Mouse (Mus musculus) embryonic facial prominence, embryonic 13.5 days (tissue): ENCODE data around the gene Zbtb40. TPM values are rescaled to one million over a fixed set of nuclear protein-coding genes. Genes with fewer than 3 reads are reported as not detected.

Experiments used
- ATAC-seq: fragments of 200-750 bp; cut with Nextera tagmentation; 2 replicates; pipeline ENCODE4 v1.8.0; 2017; ENCODE audit warnings: low read depth; ENCODE audit not compliant: insufficient number of reproducible peaks, insufficient read depth, low FRiP score, low TSS enrichment
- H3K27ac ChIP-seq: fragments of 300-500 bp; sonication (generic); 2 replicates; pipeline ENCODE4 v1.5.1; 2015; ENCODE audit warnings: moderate library complexity, mild to moderate bottlenecking, inconsistent platforms
- H3K27me3 ChIP-seq: fragments of 300-500 bp; sonication (generic); 2 replicates; pipeline ENCODE4 v1.6.1; 2015; ENCODE audit warnings: mild to moderate bottlenecking, inconsistent platforms
- H3K36me3 ChIP-seq: fragments of 300-500 bp; sonication (generic); 2 replicates; pipeline ENCODE4 v1.6.1; 2015; ENCODE audit warnings: mild to moderate bottlenecking, inconsistent platforms
- H3K4me1 ChIP-seq: fragments of 300-500 bp; sonication (generic); 2 replicates; pipeline ENCODE4 v1.6.1; 2015; ENCODE audit warnings: inconsistent platforms
- H3K4me2 ChIP-seq: fragments of 300-500 bp; sonication (generic); 2 replicates; pipeline ENCODE4 v1.6.1; 2015; ENCODE audit warnings: moderate library complexity, mild to moderate bottlenecking, inconsistent platforms
- H3K4me3 ChIP-seq: fragments of 300-500 bp; sonication (generic); 2 replicates; pipeline ENCODE4 v1.5.1; 2015; ENCODE audit warnings: mild to moderate bottlenecking, inconsistent platforms
- H3K9ac ChIP-seq: fragments of 300-500 bp; sonication (generic); 2 replicates; pipeline ENCODE4 v1.6.1; 2015; ENCODE audit warnings: mild to moderate bottlenecking, inconsistent platforms
- H3K9me3 ChIP-seq: fragments of 300-500 bp; sonication (generic); 2 replicates; pipeline ENCODE4 v1.6.1; 2016; ENCODE audit warnings: inconsistent platforms
- WGBS: fragments of 180-500 bp; shearing (Covaris S2); methylation state at CpG from one replicate; pipeline ENCODE4 v1.1.7; 2015; ENCODE audit warnings: mixed read lengths; 5-methylcytosine and 5-hydroxymethylcytosine counted together
- polyA plus RNA-seq: library from polyadenylated mRNA; unstranded; fragments of >200 nt; fragmentation: Nextera tagmentation; extraction: Ambion mirVana; gene quantifications from 2 replicates; pipeline ENCODE4 v1.2.1, GENCODE M21; 2015

Zbtb40 gene
- polyA plus RNA-seq, 1 experiment from 2014 or later, result 4.5 TPM

- no peaks in the 10 kb centered on the region for H3K9me3 ChIP-seq
- H3K4me3 ChIP-seq, result no peak overlapping the region
- no peak for ATAC-seq
- WGBS, result 69% methylated on average over 7 of the region's 7 CpGs
- no peaks in the 10 kb centered on the region for H3K27me3 ChIP-seq
- H3K36me3 ChIP-seq, result no peaks in the 10 kb centered on the region
- H3K4me2 ChIP-seq, result no peak overlapping the region
- H3K9ac ChIP-seq, result no peak overlapping the region
- H3K27ac ChIP-seq, result no peak overlapping the region
- peaks cover 41% of the 10 kb centered on the region for H3K4me1 ChIP-seq
Observed at GRCm38 (mm10) chr4:137033115-137033887, 15.3 kb downstream of the Zbtb40 start.

GRCm38 (mm10) chr4:137032456-137032855, 16.1 kb downstream of the Zbtb40 start:
- Histone ChIP-seq H3K4me2 (no peak overlapping the region), H3K27me3 (no peaks in the 10 kb centered on the region), H3K36me3 (no peaks in the 10 kb centered on the region), H3K4me1 (peaks cover 32% of the 10 kb centered on the region), H3K4me3 (no peak overlapping the region), H3K27ac (no peak overlapping the region), H3K9me3 (no peaks in the 10 kb centered on the region), H3K9ac (no peak overlapping the region)
- WGBS, result 85% methylated on average over 4 of the region's 4 CpGs
- no peak for ATAC-seq

- Histone ChIP-seq H3K27ac (no peak overlapping the region), H3K4me1 (peaks cover 32% of the 10 kb centered on the region), H3K27me3 (no peaks in the 10 kb centered on the region), H3K9me3 (no peaks in the 10 kb centered on the region), H3K4me3 (no peak overlapping the region), H3K36me3 (no peaks in the 10 kb centered on the region), H3K4me2 (no peak overlapping the region), H3K9ac (no peak overlapping the region)
- no peak for ATAC-seq
- WGBS, result 80% methylated on average over 7 of the region's 7 CpGs
Observed at GRCm38 (mm10) chr4:137031319-137031718, 17.3 kb downstream of the Zbtb40 start.

- Histone ChIP-seq H3K9me3 (no peaks in the 10 kb centered on the region), H3K4me2 (no peak overlapping the region), H3K4me1 (peaks cover 32% of the 10 kb centered on the region), H3K27ac (no peak overlapping the region), H3K36me3 (no peaks in the 10 kb centered on the region), H3K27me3 (no peaks in the 10 kb centered on the region), H3K4me3 (no peak overlapping the region), H3K9ac (no peak overlapping the region)
- no peak for ATAC-seq
- 59% methylated on average over 8 of the region's 8 CpGs for WGBS
Observed at GRCm38 (mm10) chr4:137029348-137029747, 19.3 kb downstream of the Zbtb40 start.

GRCm38 (mm10) chr4:137027051-137027450, 21.6 kb downstream of the Zbtb40 start:
- H3K36me3 ChIP-seq, result no peaks in the 10 kb centered on the region
- H3K9me3 ChIP-seq, result no peaks in the 10 kb centered on the region
- H3K27me3 ChIP-seq, result no peaks in the 10 kb centered on the region
- ATAC-seq, result no peak
- no peak overlapping the region for H3K4me3 ChIP-seq
- WGBS, result 85% methylated on average over 5 of the region's 5 CpGs
- no peak overlapping the region for H3K4me2 ChIP-seq
- H3K4me1 ChIP-seq, result peaks cover 17% of the 10 kb centered on the region; the same call in 1 of the 2 replicates
- H3K27ac ChIP-seq, result no peak overlapping the region
- H3K9ac ChIP-seq, result no peak overlapping the region

- H3K27ac ChIP-seq, result no peak overlapping the region
- no peak overlapping the region for H3K4me2 ChIP-seq
- H3K36me3 ChIP-seq, result no peaks in the 10 kb centered on the region
- H3K4me3 ChIP-seq, result no peak overlapping the region
- no peaks in the 10 kb centered on the region for H3K9me3 ChIP-seq
- ATAC-seq, result no peak
- H3K27me3 ChIP-seq, result no peaks in the 10 kb centered on the region
- H3K4me1 ChIP-seq, result peaks cover 14% of the 10 kb centered on the region
- H3K9ac ChIP-seq, result no peak overlapping the region
- WGBS, result 65% methylated on average over 6 of the region's 6 CpGs
Observed at GRCm38 (mm10) chr4:137025570-137025969, 23.0 kb downstream of the Zbtb40 start.

- Histone ChIP-seq H3K9ac (no peak overlapping the region), H3K4me2 (no peak overlapping the region), H3K27ac (no peak overlapping the region), H3K27me3 (no peaks in the 10 kb centered on the region), H3K36me3 (no peaks in the 10 kb centered on the region), H3K4me3 (no peak overlapping the region), H3K4me1 (peaks cover 15% of the 10 kb centered on the region), H3K9me3 (no peaks in the 10 kb centered on the region)
- no peak for ATAC-seq
- WGBS, result 82% methylated on average over 2 of the region's 2 CpGs
Observed at GRCm38 (mm10) chr4:137025133-137025532, 23.5 kb downstream of the Zbtb40 start.

- ATAC-seq, result no peak
- peaks cover 9% of the 10 kb centered on the region; the same call in 1 of the 2 replicates for H3K4me1 ChIP-seq
Observed at GRCm38 (mm10) chr4:137020065-137020464, 28.5 kb downstream of the Zbtb40 start.

GRCm38 (mm10) chr4:137015934-137016333, 32.7 kb downstream of the Zbtb40 start:
- H3K27ac ChIP-seq, result no peak overlapping the region
- H3K4me2 ChIP-seq, result no peak overlapping the region
- H3K9me3 ChIP-seq, result no peaks in the 10 kb centered on the region
- H3K4me1 ChIP-seq, result peaks cover 9% of the 10 kb centered on the region; the same call in 1 of the 2 replicates
- H3K4me3 ChIP-seq, result no peak overlapping the region
- H3K9ac ChIP-seq, result no peak overlapping the region
- peaks cover 28% of the 10 kb centered on the region for H3K36me3 ChIP-seq
- H3K27me3 ChIP-seq, result no peaks in the 10 kb centered on the region
- WGBS, result 45% methylated on average over 8 of the region's 8 CpGs
- ATAC-seq, result no peak

More at GRCm38 (mm10) chr4:137020065-137020464, 28.5 kb downstream of the Zbtb40 start:
- no peak overlapping the region for H3K27ac ChIP-seq
- peaks cover 28% of the 10 kb centered on the region for H3K36me3 ChIP-seq
- H3K9me3 ChIP-seq, result no peaks in the 10 kb centered on the region
- no peak overlapping the region for H3K9ac ChIP-seq
- 58% methylated on average over 3 of the region's 3 CpGs for WGBS
- no peak overlapping the region for H3K4me2 ChIP-seq
- no peak overlapping the region for H3K4me3 ChIP-seq
- H3K27me3 ChIP-seq, result no peaks in the 10 kb centered on the region

GRCm38 (mm10) chr4:137015476-137015856, 33.1 kb downstream of the Zbtb40 start:
- Histone ChIP-seq H3K9me3 (no peaks in the 10 kb centered on the region), H3K4me3 (no peak overlapping the region), H3K27ac (no peak overlapping the region), H3K27me3 (no peaks in the 10 kb centered on the region), H3K9ac (no peak overlapping the region), H3K4me2 (no peak overlapping the region), H3K36me3 (peaks cover 28% of the 10 kb centered on the region), H3K4me1 (peaks cover 6% of the 10 kb centered on the region; the same call in 1 of the 2 replicates)
- ATAC-seq, result no peak
- WGBS, result 68% methylated on average over 6 of the region's 6 CpGs

GRCm38 (mm10) chr4:137014654-137015475, 33.7 kb downstream of the Zbtb40 start:
- no peaks in the 10 kb centered on the region for H3K9me3 ChIP-seq
- no peak overlapping the region for H3K4me2 ChIP-seq
- peaks cover 28% of the 10 kb centered on the region for H3K36me3 ChIP-seq
- no peaks in the 10 kb centered on the region for H3K27me3 ChIP-seq
- no peak overlapping the region for H3K9ac ChIP-seq
- WGBS, result 87% methylated on average over 18 of the region's 18 CpGs
- H3K27ac ChIP-seq, result no peak overlapping the region
- ATAC-seq, result no peak
- H3K4me3 ChIP-seq, result no peak overlapping the region
- no peaks in the 10 kb centered on the region for H3K4me1 ChIP-seq

GRCm38 (mm10) chr4:137014124-137014523, 34.5 kb downstream of the Zbtb40 start:
- WGBS, result 90% methylated on average over 8 of the region's 8 CpGs
- H3K4me1 ChIP-seq, result no peaks in the 10 kb centered on the region
- no peak overlapping the region for H3K27ac ChIP-seq
- no peak overlapping the region for H3K4me2 ChIP-seq
- H3K4me3 ChIP-seq, result no peak overlapping the region
- H3K36me3 ChIP-seq, result peaks cover 28% of the 10 kb centered on the region
- H3K27me3 ChIP-seq, result no peaks in the 10 kb centered on the region
- H3K9ac ChIP-seq, result no peak overlapping the region
- ATAC-seq, result no peak
- no peaks in the 10 kb centered on the region for H3K9me3 ChIP-seq
